Mouse (Mus musculus): ENCODE measurements at regions not wholly inside any gene's neighbourhood (a gene's known extent, or its start where the extent isn't known, plus 50 kb on each side); places are given as distances from the start of the nearest gene placed in this dataset.

DNA sequence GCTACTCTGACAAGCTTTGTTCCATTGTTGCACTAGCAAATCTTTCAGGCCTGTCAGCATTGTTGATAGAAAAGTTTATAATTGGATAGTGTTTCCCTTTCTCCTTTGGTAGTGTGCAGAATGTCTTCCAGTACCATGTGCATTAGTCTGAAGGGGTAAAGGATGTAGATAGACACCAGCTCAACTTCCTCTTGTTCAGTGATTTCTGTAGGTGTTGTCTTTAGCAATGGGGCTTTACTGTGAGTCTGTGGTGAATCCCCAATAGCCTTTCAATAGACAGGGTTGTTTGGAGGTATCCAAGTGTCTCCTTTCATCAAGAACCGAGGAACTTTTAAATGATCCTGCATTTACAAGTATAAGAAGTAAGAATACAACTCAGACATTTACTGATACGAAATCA, 311.0 kb downstream of the Otol1 start:
- H3K27ac ChIP-seq: no peak overlapping the region
- TF ChIP-seq CTCF (IDR thresholded peaks at IDR 0.05): no peak
- intact Hi-C loops (cut with DNase I): no loop called here
- no peak overlapping the region for H3K4me3 ChIP-seq
- no peak for DNase-seq

DNA sequence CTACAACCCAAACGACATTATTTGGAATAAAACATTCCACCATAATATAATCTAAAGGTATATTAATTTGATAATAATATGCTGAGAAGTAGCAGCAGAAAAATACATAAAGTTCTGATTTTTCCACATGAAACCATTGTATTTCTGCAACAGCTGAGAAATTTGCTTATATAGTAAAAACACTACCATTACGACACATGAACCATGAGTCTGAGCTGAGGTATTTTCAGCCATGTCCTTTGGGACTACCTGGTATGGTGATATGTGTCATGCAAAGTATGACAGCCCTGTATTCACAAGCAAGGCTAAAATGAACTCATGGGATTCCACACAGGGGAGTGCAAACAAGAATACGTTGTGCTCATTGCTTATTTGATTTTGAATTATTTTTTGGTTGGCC, 311.7 kb downstream of the Otol1 start:
- Histone ChIP-seq H3K4me3 (no peak overlapping the region), H3K27ac (no peak overlapping the region)
- intact Hi-C loops (cut with DNase I): no loop called here
- DNase-seq: no peak
- TF ChIP-seq CTCF (IDR thresholded peaks at IDR 0.05): no peak

DNA sequence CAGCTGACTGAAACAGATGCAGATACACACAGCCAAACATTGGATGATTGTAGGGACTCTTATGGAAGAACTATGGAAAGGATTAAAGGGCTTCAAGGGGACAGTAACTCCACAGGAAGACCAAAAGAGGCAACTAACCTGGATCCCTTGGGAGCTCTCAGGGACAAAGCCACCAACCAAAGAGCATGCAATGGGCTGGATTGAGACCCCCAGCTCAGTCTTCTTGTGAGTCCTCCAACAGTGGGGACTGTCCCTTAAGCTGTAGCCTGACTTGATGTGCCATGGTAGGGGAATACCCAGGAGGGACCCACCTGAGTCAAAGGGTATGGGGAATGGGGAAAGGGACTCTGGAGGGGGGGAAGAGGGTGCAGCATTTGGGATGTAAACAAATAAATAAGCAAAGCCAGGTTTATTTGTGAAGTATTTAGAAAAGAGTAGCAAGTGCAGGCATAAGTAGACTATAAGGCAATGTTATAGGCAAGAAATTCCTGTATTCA, 313.8 kb downstream of the Otol1 start:
- intact Hi-C loops (cut with DNase I): no loop called here
- no peak for TF ChIP-seq CTCF (IDR thresholded peaks at IDR 0.05)
- H3K27ac ChIP-seq: no peak overlapping the region
- no peak for DNase-seq
- no peak overlapping the region for H3K4me3 ChIP-seq

DNA sequence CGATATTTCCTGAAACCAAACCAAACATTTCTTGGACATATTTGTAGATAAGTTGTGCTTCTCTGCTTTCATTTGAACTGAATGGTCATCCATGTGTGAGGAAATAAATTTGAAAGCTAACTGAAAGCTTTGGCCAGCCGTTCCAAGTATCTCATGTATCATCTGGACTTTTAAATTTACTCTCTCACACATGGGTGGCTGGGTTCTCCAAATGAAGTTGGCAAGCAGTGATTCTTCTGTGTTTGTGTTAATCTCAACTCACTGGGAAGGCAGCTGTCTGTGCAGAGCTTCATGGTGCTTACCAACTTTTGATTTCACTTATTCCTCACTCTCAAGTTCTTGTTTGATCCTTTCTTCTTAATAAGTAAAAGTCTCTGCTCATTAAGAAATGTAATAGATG, 317.3 kb downstream of the Otol1 start:
- no peak overlapping the region for H3K27ac ChIP-seq
- intact Hi-C loops (cut with DNase I): no loop called here

More for the DNA sequence above, 317.3 kb downstream of the Otol1 start:
- no peak for DNase-seq
- no peak for TF ChIP-seq CTCF (IDR thresholded peaks at IDR 0.05)
- H3K4me3 ChIP-seq: no peak overlapping the region
